Mouse (Mus musculus) heart, postnatal 0 days (tissue): ENCODE data around the gene Sec14l2.

Experiments
- CTCF ChIP-seq: IDR thresholded peaks from 2 replicates; pipeline ENCODE4 v1.5.1; 2016; ENCODE audit warnings: antibody characterized with exemption, control low read depth, low read depth
- EP300 ChIP-seq: IDR thresholded peaks from 2 replicates; pipeline ENCODE4 v1.6.1; 2016; ENCODE audit warnings: antibody characterized with exemption, low read depth

DNA sequence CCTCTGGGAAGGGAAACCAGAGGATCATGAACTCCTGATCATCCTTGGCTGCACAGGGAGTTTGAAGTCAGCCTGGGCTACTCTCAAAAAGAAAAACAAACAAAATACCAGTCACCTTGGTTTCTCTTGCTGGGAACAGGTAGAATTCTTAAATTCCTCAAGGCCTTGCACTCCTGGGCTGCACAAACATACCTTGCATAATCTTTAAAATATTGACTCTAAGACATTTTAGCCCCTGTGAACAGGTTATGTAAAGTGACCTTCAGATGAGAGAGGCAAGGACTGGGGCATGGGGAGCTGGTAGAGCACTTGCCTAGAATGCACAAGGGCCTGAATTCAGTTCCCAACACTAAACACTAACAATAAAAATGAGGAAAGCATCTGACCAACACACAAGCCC, 18.3 kb upstream of the Sec14l2 start:
- TF ChIP-seq CTCF: no peak
- TF ChIP-seq EP300: no peak
